Mouse (Mus musculus) testis, adult 2 months (tissue): Measurements from ENCODE around the gene Tcea2. TPM values are rescaled to one million over a fixed set of nuclear protein-coding genes. Genes with fewer than 3 reads are reported as not detected.

ENCODE experiments used
- H3K27ac ChIP-seq: fragments of 200-500 bp; 2 replicates; pipeline ENCODE4 v1.5.1; 2012; ENCODE audit warnings: low read depth, low read length; ENCODE audit not compliant: control insufficient read depth, insufficient read depth
- H3K27me3 ChIP-seq: fragments of 200-500 bp; 2 replicates; pipeline ENCODE4 v1.6.1; 2012; ENCODE audit warnings: mild to moderate bottlenecking, low read length, moderate library complexity; ENCODE audit not compliant: control insufficient read depth, insufficient read depth
- H3K36me3 ChIP-seq: fragments of 200-500 bp; 2 replicates; pipeline ENCODE4 v1.6.1; 2012; ENCODE audit warnings: mild to moderate bottlenecking, low read length; ENCODE audit not compliant: control insufficient read depth, insufficient read depth
- H3K4me1 ChIP-seq: fragments of 200-500 bp; 2 replicates; pipeline ENCODE4 v1.6.1; 2012; ENCODE audit warnings: low read length; ENCODE audit not compliant: control insufficient read depth, insufficient read depth
- H3K4me3 ChIP-seq: fragments of 200-500 bp; 2 replicates; pipeline ENCODE4 v1.5.1; 2012; ENCODE audit warnings: low read depth, mild to moderate bottlenecking, low read length, moderate library complexity, mixed read lengths; ENCODE audit not compliant: control insufficient read depth
- CTCF ChIP-seq: fragments of 200-500 bp; IDR thresholded peaks from 2 replicates; pipeline ENCODE4 v1.5.1; 2012; ENCODE audit warnings: low read depth, mild to moderate bottlenecking, inconsistent platforms, low read length, moderate library complexity; ENCODE audit not compliant: control insufficient read depth, insufficient read depth, insufficient replicate concordance
- POLR2A ChIP-seq: fragments of 200-500 bp; IDR thresholded peaks from 2 replicates; pipeline ENCODE4 v1.6.1; 2012; ENCODE audit warnings: low read depth, mild to moderate bottlenecking, inconsistent platforms, low read length, moderate library complexity; ENCODE audit not compliant: control insufficient read depth
- polyA plus RNA-seq: library from polyadenylated mRNA; depleted of rRNA; stranded (reverse); fragments of >200 nt; gene quantifications from 2 replicates; pipeline ENCODE4 v1.2.3, GENCODE M21; 2012

Gene Tcea2
- polyA plus RNA-seq, 1 experiment = 632 TPM

GRCm38 (mm10) chr2:181653065-181653464 lies 27.0 kb upstream of the Tcea2 start:
- Histone ChIP-seq H3K4me3 (no peak overlapping the region), H3K36me3 (no peaks in the 10 kb centered on the region; the same call in 1 of the 2 replicates), H3K4me1 (no peaks in the 10 kb centered on the region; the same call in 1 of the 2 replicates), H3K27ac (no peak overlapping the region), H3K27me3 (no peaks in the 10 kb centered on the region)
- no peak for TF ChIP-seq POLR2A

- H3K4me1 ChIP-seq = no peaks in the 10 kb centered on the region; the same call in 1 of the 2 replicates
- no peak overlapping the region for H3K4me3 ChIP-seq
- H3K27ac ChIP-seq = no peak overlapping the region
- H3K36me3 ChIP-seq = no peaks in the 10 kb centered on the region; the same call in 1 of the 2 replicates
- no peaks in the 10 kb centered on the region for H3K27me3 ChIP-seq
- TF ChIP-seq POLR2A (no peak), CTCF (no peak)
Observed at GRCm38 (mm10) chr2:181653523-181653922, 26.6 kb upstream of the Tcea2 start.

GRCm38 (mm10) chr2:181656734-181657133 lies 23.4 kb upstream of the Tcea2 start, which contains the start of gene Gm29797:
Gene Gm29797, plus strand, starts transcription at chr2:181657034.
- TF ChIP-seq CTCF (no peak), POLR2A (no peak)
- Histone ChIP-seq H3K4me1 (peaks cover 9% of the 10 kb centered on the region), H3K36me3 (no peaks in the 10 kb centered on the region; the same call in 1 of the 2 replicates), H3K27ac (no peak within 1 kb of the TSS), H3K27me3 (no peaks in the 10 kb centered on the region), H3K4me3 (no peak within 1 kb of the TSS)

GRCm38 (mm10) chr2:181657441-181657840 lies 22.7 kb upstream of the Tcea2 start:
- Histone ChIP-seq H3K36me3 (no peaks in the 10 kb centered on the region; the same call in 1 of the 2 replicates), H3K4me3 (no peak overlapping the region), H3K4me1 (peaks cover 9% of the 10 kb centered on the region), H3K27ac (no peak overlapping the region), H3K27me3 (no peaks in the 10 kb centered on the region)
- TF ChIP-seq CTCF (no peak), POLR2A (no peak)

GRCm38 (mm10) chr2:181658528-181658927 lies 21.6 kb upstream of the Tcea2 start:
- no peak overlapping the region for H3K27ac ChIP-seq
- peak overlapping the region; percentile 77 for H3K4me3 ChIP-seq
- peaks cover 9% of the 10 kb centered on the region for H3K4me1 ChIP-seq
- no peaks in the 10 kb centered on the region for H3K27me3 ChIP-seq
- no peaks in the 10 kb centered on the region for H3K36me3 ChIP-seq
- TF ChIP-seq POLR2A (no peak), CTCF (no peak)

- H3K4me3 ChIP-seq = peak overlapping the region; percentile 77
- peak overlapping the region; percentile 54; the same call in 1 of the 2 replicates for H3K27ac ChIP-seq
- peaks cover 9% of the 10 kb centered on the region for H3K4me1 ChIP-seq
- no peaks in the 10 kb centered on the region for H3K27me3 ChIP-seq
- peak; percentile 60; the same call in 1 of the 2 replicates for TF ChIP-seq CTCF
- TF ChIP-seq POLR2A = peak; percentile 26; the same call in 1 of the 2 replicates
- H3K36me3 ChIP-seq = no peaks in the 10 kb centered on the region
Observed at GRCm38 (mm10) chr2:181658930-181659555, 21.1 kb upstream of the Tcea2 start.

- TF ChIP-seq CTCF (peak; percentile 81; the same call in 1 of the 2 replicates), POLR2A (no peak)
- peaks cover 9% of the 10 kb centered on the region for H3K4me1 ChIP-seq
- H3K4me3 ChIP-seq = peak overlapping the region; percentile 77
- peak overlapping the region; percentile 28; the same call in 1 of the 2 replicates for H3K27ac ChIP-seq
- H3K36me3 ChIP-seq = no peaks in the 10 kb centered on the region
- H3K27me3 ChIP-seq = no peaks in the 10 kb centered on the region
Observed at GRCm38 (mm10) chr2:181659609-181660055, 20.5 kb upstream of the Tcea2 start.
